Mouse (Mus musculus) forebrain, embryonic 11.5 days (tissue): ENCODE measurements around the gene Enpep. TPM values are rescaled to one million over a fixed set of nuclear protein-coding genes. Genes with fewer than 3 reads are reported as not detected.

Experiments
- ATAC-seq: fragments of 200-750 bp; cut with Nextera tagmentation; replicated peaks from 2 replicates; pipeline ENCODE4 v1.8.0; 2017; ENCODE audit warnings: moderate TSS enrichment; ENCODE audit not compliant: low FRiP score
- DNase-seq: peaks from one replicate; pipeline ENCODE4 v3.0.0-alpha.2; 2017; ENCODE audit warnings: low spot score
- H3K27ac ChIP-seq: fragments of 300-500 bp; sonication (generic); 2 replicates; pipeline ENCODE4 v1.5.1; 2014; ENCODE audit warnings: low read depth, low read length
- H3K27me3 ChIP-seq: fragments of 300-500 bp; sonication (generic); 2 replicates; pipeline ENCODE4 v1.6.1; 2014; ENCODE audit warnings: mild to moderate bottlenecking, low read length, mixed read lengths; ENCODE audit not compliant: control insufficient read depth, insufficient read depth
- H3K36me3 ChIP-seq: fragments of 300-500 bp; sonication (generic); 2 replicates; pipeline ENCODE4 v1.6.1; 2014; ENCODE audit warnings: mild to moderate bottlenecking, low read length, moderate library complexity, mixed read lengths; ENCODE audit not compliant: control insufficient read depth, insufficient read depth
- H3K4me1 ChIP-seq: fragments of 300-500 bp; sonication (generic); replicated peaks from 2 replicates; pipeline ENCODE4 v1.6.1; 2014; ENCODE audit warnings: low read length, mixed read lengths; ENCODE audit not compliant: control insufficient read depth, insufficient read depth
- H3K4me2 ChIP-seq: fragments of 300-500 bp; sonication (generic); 2 replicates; pipeline ENCODE4 v1.6.1; 2014; ENCODE audit warnings: low read depth, mild to moderate bottlenecking, low read length, moderate library complexity, mixed read lengths; ENCODE audit not compliant: severe bottlenecking
- H3K4me3 ChIP-seq: fragments of 300-500 bp; sonication (generic); 2 replicates; pipeline ENCODE4 v1.5.1; 2014; ENCODE audit warnings: low read depth, low read length
- H3K9ac ChIP-seq: fragments of 300-500 bp; sonication (generic); 2 replicates; pipeline ENCODE4 v1.6.1; 2014; ENCODE audit warnings: low read length
- H3K9me3 ChIP-seq: fragments of 300-500 bp; sonication (generic); 2 replicates; pipeline ENCODE4 v1.6.1; 2016; ENCODE audit warnings: low read length, mixed read lengths; ENCODE audit not compliant: control insufficient read depth
- WGBS: fragments of 180-500 bp; shearing (Covaris S2); extraction: QIAGEN DNeasy Blood & Tissue Kit; methylation state at CpG from one replicate; pipeline ENCODE4 v1.1.7; 2014; 5-methylcytosine and 5-hydroxymethylcytosine counted together
- polyA plus RNA-seq: library from polyadenylated mRNA; unstranded; fragments of >200 nt; fragmentation: Nextera tagmentation; extraction: Ambion mirVana; gene quantifications from 2 replicates; pipeline ENCODE4 v1.2.1, GENCODE M21; 2014

The Enpep gene
- polyA plus RNA-seq, 1 experiment from 2014 or later, result 0.39 TPM

GRCm38 (mm10) chr3:129321585-129321984, 10.9 kb downstream of the Enpep start:
- no peak overlapping the region for H3K4me2 ChIP-seq
- no peak for ATAC-seq
- no peak for DNase-seq
- H3K4me3 ChIP-seq, result no peak overlapping the region
- no peak overlapping the region for H3K9ac ChIP-seq
- no peaks in the 10 kb centered on the region for H3K27me3 ChIP-seq
- no peaks in the 10 kb centered on the region for H3K36me3 ChIP-seq
- no peaks in the 10 kb centered on the region for H3K4me1 ChIP-seq
- WGBS, result 81% methylated on average over 6 of the region's 6 CpGs
- no peak overlapping the region for H3K27ac ChIP-seq
- no peaks in the 10 kb centered on the region for H3K9me3 ChIP-seq

DNA sequence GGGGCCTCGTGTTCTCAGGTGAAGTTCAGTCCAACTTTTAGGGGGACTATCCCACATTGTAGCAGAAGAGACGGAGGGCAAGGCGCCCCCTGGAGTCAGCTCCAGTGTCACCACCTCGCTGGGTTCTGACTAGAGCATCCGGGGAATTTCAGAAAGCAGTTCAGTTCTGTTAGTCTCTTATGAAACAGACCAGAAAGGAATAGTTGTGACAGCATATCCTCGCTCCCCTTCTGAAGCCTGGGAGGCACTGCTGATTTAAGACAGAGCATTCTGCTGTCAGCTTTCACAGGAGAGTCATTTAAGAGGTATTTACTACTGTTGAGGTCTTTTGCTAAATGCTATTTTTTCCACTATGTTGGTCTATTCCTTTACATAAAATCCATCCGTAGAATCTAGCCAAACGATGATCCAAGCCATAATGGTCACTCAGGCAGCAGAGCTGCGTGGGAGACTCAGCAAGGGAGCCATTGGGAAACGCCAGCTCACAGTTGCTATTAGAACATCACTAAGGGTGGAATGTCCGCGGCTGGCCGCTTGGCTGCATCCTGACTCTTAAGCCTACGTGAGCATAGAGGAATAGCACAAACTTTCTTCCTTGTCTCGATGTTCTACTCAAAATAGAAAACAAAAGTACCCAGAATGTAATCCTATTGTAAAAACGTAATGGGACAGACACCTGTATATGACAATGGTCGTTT, 15.3 kb downstream of the Enpep start:
- Histone ChIP-seq H3K9ac (no peak overlapping the region), H3K27me3 (no peaks in the 10 kb centered on the region), H3K4me3 (no peak overlapping the region), H3K4me2 (no peak overlapping the region), H3K9me3 (no peaks in the 10 kb centered on the region), H3K27ac (no peak overlapping the region), H3K36me3 (no peaks in the 10 kb centered on the region), H3K4me1 (no peaks in the 10 kb centered on the region)
- DNase-seq (no peak), ATAC-seq (no peak)
- WGBS, result 80% methylated on average over 17 of the region's 17 CpGs

DNA sequence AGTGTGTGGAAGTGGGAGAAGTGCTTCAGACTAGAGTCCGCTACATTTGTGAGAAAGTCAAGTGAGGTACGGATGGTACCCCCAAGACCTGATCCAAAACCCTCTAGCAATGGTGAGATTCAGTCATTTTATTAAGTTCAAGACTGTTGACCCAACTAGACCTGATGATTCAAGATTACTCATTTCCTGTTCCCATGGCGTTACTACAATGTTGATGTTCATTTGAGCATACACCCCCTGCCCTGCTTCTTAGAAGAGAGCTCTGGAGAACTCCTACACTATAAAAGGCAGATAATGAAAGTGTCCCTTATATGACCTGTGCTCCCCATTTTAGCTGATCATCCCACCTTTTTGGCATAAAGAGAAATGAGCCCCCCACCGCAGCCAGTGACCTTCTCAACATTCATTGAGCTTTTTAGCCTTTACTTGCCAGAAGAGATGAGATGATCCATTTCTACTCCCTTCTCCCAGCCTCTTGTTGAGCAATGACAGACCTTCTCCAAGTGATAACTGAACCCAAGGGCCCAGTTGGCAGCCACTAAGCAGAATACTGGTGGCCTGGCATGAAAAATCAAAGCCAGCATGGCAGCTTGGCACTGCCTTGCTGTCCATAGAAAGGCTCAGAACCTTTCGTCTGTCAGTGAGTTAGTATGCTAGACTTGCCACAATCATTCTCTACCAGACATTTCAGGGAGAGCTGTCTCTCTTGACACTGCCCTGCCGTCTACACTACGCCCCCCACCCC, 18.7 kb downstream of the Enpep start:
- WGBS, result 85% methylated on average over 7 of the region's 7 CpGs
- no peaks in the 10 kb centered on the region for H3K27me3 ChIP-seq

GRCm38 (mm10) chr3:129313221-129313620, 19.3 kb downstream of the Enpep start:
- WGBS, result 77% methylated on average over 2 of the region's 2 CpGs
- Histone ChIP-seq H3K9ac (no peak overlapping the region), H3K4me1 (no peaks in the 10 kb centered on the region), H3K27ac (no peak overlapping the region), H3K4me2 (no peak overlapping the region), H3K9me3 (no peaks in the 10 kb centered on the region), H3K4me3 (no peak overlapping the region), H3K36me3 (no peaks in the 10 kb centered on the region), H3K27me3 (no peaks in the 10 kb centered on the region)
- DNase-seq (no peak), ATAC-seq (no peak)

More for the DNA sequence above, 18.7 kb downstream of the Enpep start:
- no peak for DNase-seq
- H3K9me3 ChIP-seq, result no peaks in the 10 kb centered on the region
- H3K27ac ChIP-seq, result no peak overlapping the region
- no peaks in the 10 kb centered on the region for H3K4me1 ChIP-seq
- H3K4me2 ChIP-seq, result no peak overlapping the region
- ATAC-seq, result no peak
- no peak overlapping the region for H3K9ac ChIP-seq
- no peak overlapping the region for H3K4me3 ChIP-seq
- no peaks in the 10 kb centered on the region for H3K36me3 ChIP-seq

DNA sequence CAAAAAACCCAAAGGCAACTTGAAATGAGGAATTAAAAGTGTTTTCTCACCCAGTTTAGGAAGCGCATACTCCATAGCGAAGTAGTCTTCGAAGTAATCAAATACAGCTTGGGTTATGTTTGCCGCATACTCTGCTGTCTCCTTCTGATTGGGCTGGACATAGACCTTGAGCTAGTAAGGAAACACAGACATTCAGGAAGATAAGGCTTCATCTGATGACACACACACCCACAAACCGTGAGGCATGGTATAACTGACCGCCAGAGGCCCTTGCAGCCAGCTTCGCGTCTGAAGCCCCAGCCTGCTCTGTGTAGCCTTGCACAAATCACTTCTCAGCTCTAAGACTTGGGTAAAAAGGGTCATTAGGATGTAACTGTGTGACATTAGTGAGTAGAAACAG, 20.0 kb downstream of the Enpep start:
- no peak overlapping the region for H3K4me2 ChIP-seq
- no peak overlapping the region for H3K27ac ChIP-seq
- DNase-seq, result no peak
- WGBS, result 91% methylated on average over 8 of the region's 8 CpGs
- no peak overlapping the region for H3K9ac ChIP-seq
- no peaks in the 10 kb centered on the region for H3K27me3 ChIP-seq
- no peaks in the 10 kb centered on the region for H3K9me3 ChIP-seq
- no peaks in the 10 kb centered on the region for H3K4me1 ChIP-seq
- no peak for ATAC-seq
- no peak overlapping the region for H3K4me3 ChIP-seq
- no peaks in the 10 kb centered on the region for H3K36me3 ChIP-seq

DNA sequence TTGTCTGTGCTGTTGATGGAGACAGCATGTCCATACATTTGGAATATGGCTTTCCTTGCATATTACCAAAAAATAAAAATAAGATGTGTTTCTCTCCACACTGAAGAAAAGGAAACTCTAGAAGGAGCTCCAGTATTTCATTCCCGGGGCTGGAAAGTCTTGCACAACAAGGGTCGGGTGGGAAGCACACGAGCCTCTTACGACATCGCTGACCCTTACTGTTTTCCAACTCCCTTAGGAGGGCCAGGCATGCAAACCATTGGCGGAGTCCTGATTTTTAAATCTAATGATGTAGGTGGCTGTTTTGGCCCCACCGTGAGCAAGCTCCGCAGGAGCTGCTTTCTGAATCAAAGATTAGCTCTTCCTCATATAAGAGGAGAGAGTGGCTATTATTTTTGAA, 20.6 kb downstream of the Enpep start:
- no peaks in the 10 kb centered on the region for H3K36me3 ChIP-seq
- H3K9ac ChIP-seq, result no peak overlapping the region
- no peaks in the 10 kb centered on the region for H3K27me3 ChIP-seq
- ATAC-seq, result no peak
- H3K4me1 ChIP-seq, result no peaks in the 10 kb centered on the region
- DNase-seq, result no peak
- H3K9me3 ChIP-seq, result no peaks in the 10 kb centered on the region
- 82% methylated on average over 8 of the region's 8 CpGs for WGBS
- no peak overlapping the region for H3K27ac ChIP-seq
- H3K4me3 ChIP-seq, result no peak overlapping the region
- no peak overlapping the region for H3K4me2 ChIP-seq

- H3K27me3 ChIP-seq, result no peaks in the 10 kb centered on the region
- no peaks in the 10 kb centered on the region for H3K4me1 ChIP-seq
- H3K9ac ChIP-seq, result no peak overlapping the region
- ATAC-seq (no peak), DNase-seq (no peak)
- WGBS, result 75% methylated on average over 5 of the region's 5 CpGs
- H3K27ac ChIP-seq, result no peak overlapping the region
- H3K9me3 ChIP-seq, result no peaks in the 10 kb centered on the region
- no peak overlapping the region for H3K4me2 ChIP-seq
- H3K4me3 ChIP-seq, result no peak overlapping the region
- no peaks in the 10 kb centered on the region for H3K36me3 ChIP-seq
Measured at GRCm38 (mm10) chr3:129309926-129310325, 22.6 kb downstream of the Enpep start.

- Histone ChIP-seq H3K4me1 (no peaks in the 10 kb centered on the region), H3K4me3 (no peak overlapping the region), H3K27me3 (no peaks in the 10 kb centered on the region), H3K36me3 (no peaks in the 10 kb centered on the region), H3K4me2 (no peak overlapping the region), H3K27ac (no peak overlapping the region), H3K9me3 (no peaks in the 10 kb centered on the region), H3K9ac (no peak overlapping the region)
- WGBS, result 78% methylated on average over 9 of the region's 9 CpGs
- DNase-seq (no peak), ATAC-seq (no peak)
Measured at GRCm38 (mm10) chr3:129308876-129309275, 23.6 kb downstream of the Enpep start.
